Mouse (Mus musculus): ENCODE results near the gene Hapln1.

The Hapln1 gene

DNA sequence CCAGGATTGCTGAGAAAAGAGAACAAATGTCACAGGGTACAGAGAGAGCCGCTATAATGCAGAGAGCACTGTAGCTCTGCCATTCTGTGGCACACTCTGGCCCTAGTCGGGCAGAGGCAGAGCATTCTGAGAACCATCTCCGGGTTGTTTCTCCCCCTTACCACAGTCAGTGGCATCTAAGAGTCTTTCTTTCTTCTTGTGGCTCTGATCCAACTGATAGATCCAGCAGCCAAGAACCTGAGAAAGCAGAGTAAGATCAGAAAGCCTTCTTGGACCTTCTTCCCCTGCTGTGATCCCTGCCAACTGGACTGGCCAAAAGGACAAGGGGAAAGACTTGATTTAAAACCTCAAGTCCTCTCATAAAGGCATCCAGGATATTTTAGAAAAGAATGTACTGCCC is 63.7 kb downstream of the Hapln1 start:
- DNase-seq, result no peak

DNA sequence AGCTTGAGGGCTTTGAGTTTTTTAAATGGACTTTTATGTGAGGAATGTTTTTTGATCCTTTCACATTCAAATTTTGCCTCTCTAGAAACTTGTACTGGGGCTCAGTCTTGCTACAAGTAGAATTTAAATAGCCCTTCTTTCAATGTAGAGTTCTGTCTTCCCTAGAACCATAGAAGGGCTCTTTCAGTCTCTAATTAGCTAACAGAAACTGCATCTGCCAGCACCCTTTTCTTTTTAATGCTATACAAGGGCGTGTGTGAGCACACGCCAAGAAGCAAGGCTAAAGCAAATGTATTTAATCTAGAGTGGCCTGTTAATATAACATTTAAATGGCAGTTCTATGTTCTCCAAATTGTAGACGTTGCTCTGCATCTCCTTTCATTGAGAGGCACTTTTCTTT is 67.8 kb downstream of the Hapln1 start:
- no peak for DNase-seq

DNA sequence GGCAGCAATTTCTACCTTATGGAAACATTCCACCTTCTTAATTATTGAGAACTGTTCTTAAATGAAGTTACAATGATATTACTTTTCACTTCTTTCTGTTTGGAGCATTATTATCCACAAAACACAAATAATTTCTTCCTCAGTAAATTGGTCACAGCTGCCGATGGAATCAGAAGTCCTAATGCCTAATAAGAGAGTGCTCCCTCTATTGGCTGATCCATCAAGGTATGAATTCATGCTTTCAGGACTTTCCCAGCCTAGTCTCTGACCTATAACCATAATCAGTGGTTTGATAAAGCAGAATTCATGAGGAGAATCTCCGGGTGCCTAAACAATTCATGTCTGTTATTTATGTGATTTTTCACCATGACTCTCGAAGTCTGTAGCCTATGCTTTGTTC is 79.5 kb downstream of the Hapln1 start:
- DNase-seq, result no peak

DNA sequence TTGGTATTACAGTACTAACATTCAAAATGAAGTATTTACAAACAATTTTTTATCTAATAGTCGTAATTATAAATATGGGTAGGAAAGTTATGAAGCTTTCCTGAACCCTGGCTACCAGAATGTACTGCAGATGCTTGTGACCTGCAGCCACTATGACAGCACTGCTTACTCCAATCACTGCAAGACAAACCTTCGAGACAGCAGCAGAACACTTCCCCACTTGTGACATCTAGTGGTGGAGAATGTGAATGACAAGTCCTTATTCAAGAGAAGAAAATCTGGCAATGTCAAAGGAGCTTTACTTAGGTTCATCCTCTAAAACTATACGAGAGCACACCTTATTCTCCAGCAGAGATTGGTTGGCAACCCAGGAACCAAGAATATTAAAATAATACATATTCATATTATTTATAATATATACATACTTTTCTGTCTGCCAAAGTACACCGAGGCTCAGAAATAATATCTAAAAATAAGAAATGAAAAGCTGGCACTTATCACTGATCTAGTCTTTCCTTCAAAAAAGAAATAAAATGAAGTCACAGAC is 94.6 kb downstream of the Hapln1 start:
- peak in 1 of 2 experiments; percentile 6 for DNase-seq

DNA sequence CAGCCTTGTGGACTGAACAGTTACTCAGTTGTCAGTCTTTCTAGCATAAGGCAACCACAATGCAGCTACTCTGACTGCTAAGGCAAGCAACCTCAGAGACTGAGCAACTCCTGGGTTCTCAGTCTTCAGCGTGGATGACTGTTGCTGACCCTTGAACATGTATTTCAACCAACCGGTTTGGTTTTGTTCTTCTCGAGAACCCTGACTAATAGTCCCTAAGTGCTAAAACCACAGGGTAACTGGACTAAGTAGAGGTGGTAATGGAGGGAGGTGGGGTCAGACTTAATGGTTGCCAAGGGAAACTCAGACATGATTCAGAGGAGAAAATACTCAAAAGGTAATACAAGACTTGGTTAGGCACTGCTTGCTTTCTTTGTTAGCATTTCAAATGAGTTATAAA is 97.4 kb downstream of the Hapln1 start:
- DNase-seq, result no peak

DNA sequence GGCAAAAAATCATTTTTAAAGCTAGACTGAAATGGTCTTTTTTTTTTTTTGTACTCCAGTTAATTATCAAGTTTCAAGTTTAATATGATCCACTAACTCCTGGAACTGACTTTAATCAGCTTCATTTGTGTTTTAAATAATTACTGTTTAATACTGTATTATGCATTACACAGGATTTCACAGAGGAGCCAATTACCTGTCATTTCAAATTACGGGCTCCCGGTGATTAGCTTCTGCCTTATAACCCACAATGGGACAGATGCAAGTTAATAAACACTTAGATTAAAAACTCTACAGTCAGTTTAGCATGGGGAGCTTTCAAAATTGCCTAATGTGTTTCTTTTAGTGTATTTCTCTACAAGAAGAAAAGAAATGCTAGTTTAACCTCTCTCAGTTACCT is 106.0 kb downstream of the Hapln1 start:
- no peak for DNase-seq

DNA sequence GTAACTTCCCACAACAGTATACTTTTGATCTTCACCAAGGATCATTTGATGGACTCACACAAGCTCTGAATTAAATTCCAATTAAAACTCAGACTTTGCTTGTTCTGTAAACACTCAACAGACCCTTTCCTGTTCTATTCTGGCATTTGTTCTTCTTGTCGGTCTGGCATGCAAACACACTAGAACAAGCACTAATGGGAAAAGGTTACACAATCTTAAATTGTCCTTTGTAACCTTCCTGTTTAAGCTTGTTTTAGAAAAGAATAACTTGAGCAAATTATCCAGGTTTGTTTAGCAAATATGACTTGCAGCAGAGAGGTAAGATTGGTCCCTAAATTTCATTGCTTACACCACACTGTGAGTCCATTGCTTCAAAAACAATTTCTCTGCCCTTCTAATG is 113.2 kb downstream of the Hapln1 start:
- DNase-seq, result no peak

DNA sequence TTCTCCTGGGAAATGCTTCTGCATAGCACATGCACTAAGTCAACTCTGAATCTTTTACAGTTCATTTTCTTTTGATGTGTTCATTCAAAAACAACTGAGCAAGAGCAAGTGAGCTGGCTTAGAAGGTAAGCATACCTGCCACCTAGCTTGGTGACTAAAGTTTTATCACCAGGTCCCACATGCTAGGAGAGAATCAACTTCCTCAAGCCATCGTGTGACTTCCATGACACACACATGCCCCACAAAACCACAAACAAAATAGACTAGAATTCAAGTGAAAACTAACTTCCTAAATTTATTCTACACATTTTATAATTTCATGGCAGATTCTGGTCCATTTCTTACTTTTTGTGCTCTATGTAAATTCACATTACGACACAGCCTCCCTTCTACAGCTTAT is 113.7 kb downstream of the Hapln1 start:
- DNase-seq, result no peak

DNA sequence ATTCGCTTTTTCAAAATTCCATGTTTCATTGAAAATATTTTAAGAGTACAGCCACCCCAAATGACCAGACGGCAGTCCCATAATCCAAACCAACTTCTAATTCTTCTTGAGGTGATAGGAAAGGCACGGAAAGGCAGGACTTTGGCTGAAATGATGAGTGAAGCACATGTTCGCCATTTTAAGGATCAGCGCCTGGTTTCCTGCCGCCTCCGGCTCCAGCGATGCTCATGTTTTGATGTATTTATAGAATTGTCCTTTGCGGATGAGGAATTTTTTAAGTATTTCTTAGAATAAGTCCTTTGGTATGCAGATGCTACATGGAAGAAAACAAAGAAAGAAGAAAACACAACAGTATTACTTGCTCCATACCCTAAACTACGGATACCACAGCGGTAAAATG is 117.5 kb downstream of the Hapln1 start:
- no peak for DNase-seq
